Mouse (Mus musculus): ENCODE measurements around the gene Fam13a. TPM values are rescaled to one million over a fixed set of nuclear protein-coding genes. Genes with fewer than 3 reads are reported as not detected.

Fam13a gene
- polyA plus RNA-seq, 1 experiment from 2014 or later, result 10.4 TPM

- peaks cover 33% of the 10 kb centered on the region for H3K4me1 ChIP-seq (replicated peaks; ENCODE audit: control insufficient read depth, insufficient read depth, low read length)
- peak; percentile 41 for ATAC-seq
- no peaks in the 10 kb centered on the region for H3K27me3 ChIP-seq (replicated peaks; ENCODE audit: control insufficient read depth, insufficient read depth, low read length)
- H3K4me2 ChIP-seq (ENCODE audit: low read length), result peak overlapping the region; percentile 36
- H3K9ac ChIP-seq (replicated peaks; ENCODE audit: low read depth, low read length), result no peak overlapping the region
- H3K36me3 ChIP-seq (ENCODE audit: control insufficient read depth, insufficient read depth), result no peaks in the 10 kb centered on the region
- no peak overlapping the region for H3K4me3 ChIP-seq (replicated peaks; ENCODE audit: low read length)
- 34% methylated on average over 12 of the region's 12 CpGs for WGBS
- no peaks in the 10 kb centered on the region for H3K9me3 ChIP-seq (ENCODE audit: control insufficient read depth, low read length)
- H3K27ac ChIP-seq (ENCODE audit: low read length), result peak overlapping the region; percentile 83
Observed at GRCm38 (mm10) chr6:58932515-58933188, 91.7 kb downstream of the Fam13a start.

GRCm38 (mm10) chr6:58931149-58931548, 93.2 kb downstream of the Fam13a start:
- no peaks in the 10 kb centered on the region for H3K36me3 ChIP-seq (ENCODE audit: control insufficient read depth, insufficient read depth)
- no peak overlapping the region for H3K4me3 ChIP-seq (replicated peaks; ENCODE audit: low read length)
- H3K9me3 ChIP-seq (ENCODE audit: control insufficient read depth, low read length), result no peaks in the 10 kb centered on the region
- WGBS, result 42% methylated on average over 4 of the region's 4 CpGs
- H3K4me1 ChIP-seq (replicated peaks; ENCODE audit: control insufficient read depth, insufficient read depth, low read length), result peaks cover 33% of the 10 kb centered on the region
- H3K4me2 ChIP-seq (ENCODE audit: low read length), result no peak overlapping the region
- ATAC-seq, result no peak
- no peak overlapping the region for H3K9ac ChIP-seq (replicated peaks; ENCODE audit: low read depth, low read length)
- H3K27me3 ChIP-seq (replicated peaks; ENCODE audit: control insufficient read depth, insufficient read depth, low read length), result no peaks in the 10 kb centered on the region
- H3K27ac ChIP-seq (ENCODE audit: low read length), result no peak overlapping the region

- 0 out of 2 replicates have a peak overlapping the region, but pooled peaks have one; percentile 36 for H3K27ac ChIP-seq (ENCODE audit: low read length)
- H3K9ac ChIP-seq (replicated peaks; ENCODE audit: low read depth, low read length), result no peak overlapping the region
- no peaks in the 10 kb centered on the region for H3K9me3 ChIP-seq (ENCODE audit: control insufficient read depth, low read length)
- WGBS, result 77% methylated on average over 9 of the region's 9 CpGs
- no peaks in the 10 kb centered on the region for H3K36me3 ChIP-seq (ENCODE audit: control insufficient read depth, insufficient read depth)
- ATAC-seq, result peak; percentile 57
- H3K27me3 ChIP-seq (replicated peaks; ENCODE audit: control insufficient read depth, insufficient read depth, low read length), result no peaks in the 10 kb centered on the region
- peaks cover 33% of the 10 kb centered on the region for H3K4me1 ChIP-seq (replicated peaks; ENCODE audit: control insufficient read depth, insufficient read depth, low read length)
- no peak overlapping the region for H3K4me3 ChIP-seq (replicated peaks; ENCODE audit: low read length)
- H3K4me2 ChIP-seq (ENCODE audit: low read length), result no peak overlapping the region
Observed at GRCm38 (mm10) chr6:58929911-58930431, 94.4 kb downstream of the Fam13a start.

GRCm38 (mm10) chr6:58927881-58928280, 96.5 kb downstream of the Fam13a start:
- no peaks in the 10 kb centered on the region for H3K9me3 ChIP-seq (ENCODE audit: control insufficient read depth, low read length)
- WGBS, result 52% methylated on average over 2 of the region's 2 CpGs
- H3K4me2 ChIP-seq (ENCODE audit: low read length), result no peak overlapping the region
- no peak overlapping the region for H3K4me3 ChIP-seq (replicated peaks; ENCODE audit: low read length)
- no peaks in the 10 kb centered on the region for H3K36me3 ChIP-seq (ENCODE audit: control insufficient read depth, insufficient read depth)
- H3K27me3 ChIP-seq (replicated peaks; ENCODE audit: control insufficient read depth, insufficient read depth, low read length), result no peaks in the 10 kb centered on the region
- peaks cover 18% of the 10 kb centered on the region for H3K4me1 ChIP-seq (replicated peaks; ENCODE audit: control insufficient read depth, insufficient read depth, low read length)
- no peak overlapping the region for H3K9ac ChIP-seq (replicated peaks; ENCODE audit: low read depth, low read length)
- ATAC-seq, result no peak
- no peak overlapping the region for H3K27ac ChIP-seq (ENCODE audit: low read length)

GRCm38 (mm10) chr6:58922511-58922910, 101.8 kb downstream of the Fam13a start:
- Histone ChIP-seq H3K36me3 (ENCODE audit: control insufficient read depth, insufficient read depth) (peaks cover 4% of the 10 kb centered on the region), H3K9me3 (ENCODE audit: control insufficient read depth, low read length) (no peaks in the 10 kb centered on the region), H3K4me2 (ENCODE audit: low read length) (no peak overlapping the region), H3K27me3 (replicated peaks; ENCODE audit: control insufficient read depth, insufficient read depth, low read length) (no peaks in the 10 kb centered on the region), H3K4me1 (replicated peaks; ENCODE audit: control insufficient read depth, insufficient read depth, low read length) (no peaks in the 10 kb centered on the region), H3K4me3 (replicated peaks; ENCODE audit: low read length) (no peak overlapping the region), H3K9ac (replicated peaks; ENCODE audit: low read depth, low read length) (no peak overlapping the region), H3K27ac (ENCODE audit: low read length) (no peak overlapping the region)
- no peak for ATAC-seq
- WGBS, result 87% methylated on average over 5 of the region's 5 CpGs

GRCm38 (mm10) chr6:58921623-58922022, 102.7 kb downstream of the Fam13a start:
- Histone ChIP-seq H3K27ac (ENCODE audit: low read length) (no peak overlapping the region), H3K4me2 (ENCODE audit: low read length) (no peak overlapping the region)
- WGBS, result 44% methylated on average over 3 of the region's 3 CpGs

GRCm38 (mm10) chr6:58920735-58921134, 103.6 kb downstream of the Fam13a start:
- H3K27me3 ChIP-seq (replicated peaks; ENCODE audit: control insufficient read depth, insufficient read depth, low read length), result no peaks in the 10 kb centered on the region
- H3K9ac ChIP-seq (replicated peaks; ENCODE audit: low read depth, low read length), result no peak overlapping the region
- H3K4me3 ChIP-seq (replicated peaks; ENCODE audit: low read length), result no peak overlapping the region
- H3K4me1 ChIP-seq (replicated peaks; ENCODE audit: control insufficient read depth, insufficient read depth, low read length), result no peaks in the 10 kb centered on the region
- no peaks in the 10 kb centered on the region for H3K9me3 ChIP-seq (ENCODE audit: control insufficient read depth, low read length)
- H3K36me3 ChIP-seq (ENCODE audit: control insufficient read depth, insufficient read depth), result peaks cover 9% of the 10 kb centered on the region
- 73% methylated on average over 6 of the region's 6 CpGs for WGBS
- no peak for ATAC-seq
- H3K4me2 ChIP-seq (ENCODE audit: low read length), result no peak overlapping the region
- H3K27ac ChIP-seq (ENCODE audit: low read length), result no peak overlapping the region

More at GRCm38 (mm10) chr6:58921623-58922022, 102.7 kb downstream of the Fam13a start:
- Histone ChIP-seq H3K27me3 (replicated peaks; ENCODE audit: control insufficient read depth, insufficient read depth, low read length) (no peaks in the 10 kb centered on the region), H3K9ac (replicated peaks; ENCODE audit: low read depth, low read length) (no peak overlapping the region), H3K9me3 (ENCODE audit: control insufficient read depth, low read length) (no peaks in the 10 kb centered on the region), H3K36me3 (ENCODE audit: control insufficient read depth, insufficient read depth) (peaks cover 9% of the 10 kb centered on the region), H3K4me1 (replicated peaks; ENCODE audit: control insufficient read depth, insufficient read depth, low read length) (no peaks in the 10 kb centered on the region), H3K4me3 (replicated peaks; ENCODE audit: low read length) (no peak overlapping the region)
- ATAC-seq, result no peak

GRCm38 (mm10) chr6:58916498-58916897, 107.9 kb downstream of the Fam13a start:
- no peak overlapping the region for H3K4me3 ChIP-seq (replicated peaks; ENCODE audit: low read length)
- H3K36me3 ChIP-seq (ENCODE audit: control insufficient read depth, insufficient read depth), result peaks cover 9% of the 10 kb centered on the region
- H3K9me3 ChIP-seq (ENCODE audit: control insufficient read depth, low read length), result no peaks in the 10 kb centered on the region
- H3K4me1 ChIP-seq (replicated peaks; ENCODE audit: control insufficient read depth, insufficient read depth, low read length), result no peaks in the 10 kb centered on the region
- H3K27me3 ChIP-seq (replicated peaks; ENCODE audit: control insufficient read depth, insufficient read depth, low read length), result no peaks in the 10 kb centered on the region
- H3K27ac ChIP-seq (ENCODE audit: low read length), result no peak overlapping the region
- ATAC-seq, result no peak
- 90% methylated on average over 5 of the region's 5 CpGs for WGBS
- H3K4me2 ChIP-seq (ENCODE audit: low read length), result no peak overlapping the region
- H3K9ac ChIP-seq (replicated peaks; ENCODE audit: low read depth, low read length), result no peak overlapping the region

GRCm38 (mm10) chr6:58913971-58914370, 110.4 kb downstream of the Fam13a start:
- Histone ChIP-seq H3K4me3 (replicated peaks; ENCODE audit: low read length) (no peak overlapping the region), H3K27ac (ENCODE audit: low read length) (no peak overlapping the region), H3K4me1 (replicated peaks; ENCODE audit: control insufficient read depth, insufficient read depth, low read length) (no peaks in the 10 kb centered on the region), H3K36me3 (ENCODE audit: control insufficient read depth, insufficient read depth) (0 out of 2 replicates have a peak, but pooled peaks cover 5% of the 10 kb centered on the region), H3K4me2 (ENCODE audit: low read length) (no peak overlapping the region), H3K27me3 (replicated peaks; ENCODE audit: control insufficient read depth, insufficient read depth, low read length) (no peaks in the 10 kb centered on the region), H3K9ac (replicated peaks; ENCODE audit: low read depth, low read length) (no peak overlapping the region), H3K9me3 (ENCODE audit: control insufficient read depth, low read length) (no peaks in the 10 kb centered on the region)
- ATAC-seq, result no peak
- WGBS, result 82% methylated on average over 5 of the region's 5 CpGs

Measured in forebrain, embryonic 16.5 days (tissue).